Comparison of ENCODE assay signal across 38 mouse cellular contexts in genomic region chr14:32518543-32518942, GRCm38 (mm10). TPM values are rescaled to one million over a fixed set of nuclear protein-coding genes. Genes with fewer than 3 reads are reported as not detected.
"Had no signal": no experiment of that assay in that cellular context is flagged by ENCODE, and none has a peak within 500 bp of the region (broad histone marks: within the 10 kb centered on the region; RNA-seq: fewer than 3 reads in every experiment).

No protein-coding gene starts in this region.

- ATAC-seq: forebrain, embryonic 13.5 days; forebrain, embryonic 14.5 days; forebrain, embryonic 15.5 days; forebrain, embryonic 16.5 days; forebrain, postnatal 0 days had no signal

- H3K27me3 ChIP-seq: embryonic facial prominence, embryonic 12.5 days; embryonic facial prominence, embryonic 13.5 days; embryonic facial prominence, embryonic 15.5 days; forebrain, embryonic 12.5 days; forebrain, embryonic 13.5 days; forebrain, embryonic 15.5 days had no signal

- H3K9me3 ChIP-seq: embryonic facial prominence, embryonic 10.5 days; embryonic facial prominence, embryonic 12.5 days; embryonic facial prominence, embryonic 13.5 days; embryonic facial prominence, embryonic 15.5 days; forebrain, embryonic 10.5 days; forebrain, embryonic 12.5 days; forebrain, embryonic 13.5 days; forebrain, embryonic 15.5 days had no signal

- H3K4me3 ChIP-seq: embryonic facial prominence, embryonic 10.5 days; embryonic facial prominence, embryonic 12.5 days; embryonic facial prominence, embryonic 13.5 days; embryonic facial prominence, embryonic 15.5 days; erythroblast, embryonic 14.5 days; forebrain, embryonic 10.5 days; forebrain, embryonic 12.5 days; forebrain, embryonic 13.5 days; forebrain, embryonic 15.5 days; gastrocnemius, adult 2 months; heart, adult 2 months had no signal

- DNase-seq: cerebellum, adult 8-10 months; cerebellum, adult 9-10 months; cerebellum, adult 9-11 months; cerebellum, postnatal 10 days; cerebellum, postnatal 14 days; cerebellum, postnatal 25 days; cerebellum, postnatal 36 days; embryo, embryonic 11 days; forebrain, postnatal 0 days; gastrocnemius, adult 2 months; gastrocnemius, postnatal 10 days; gastrocnemius, postnatal 14 days; gastrocnemius, postnatal 25 days; gastrocnemius, postnatal 36 days; heart, adult 11 months; heart, adult 18-20 months; heart, adult 2 months had no signal

- H3K4me2 ChIP-seq: embryonic facial prominence, embryonic 12.5 days; embryonic facial prominence, embryonic 13.5 days; embryonic facial prominence, embryonic 15.5 days; forebrain, embryonic 12.5 days; forebrain, embryonic 13.5 days; forebrain, embryonic 15.5 days had no signal

- H3K9ac ChIP-seq: embryonic facial prominence, embryonic 12.5 days; embryonic facial prominence, embryonic 13.5 days; embryonic facial prominence, embryonic 15.5 days; forebrain, embryonic 12.5 days; forebrain, embryonic 13.5 days; forebrain, embryonic 15.5 days; forebrain, postnatal 0 days had no signal

- H3K27ac ChIP-seq: embryonic facial prominence, embryonic 10.5 days; embryonic facial prominence, embryonic 12.5 days; embryonic facial prominence, embryonic 13.5 days; embryonic facial prominence, embryonic 15.5 days; forebrain, embryonic 10.5 days; forebrain, embryonic 12.5 days; forebrain, embryonic 13.5 days; forebrain, embryonic 15.5 days; gastrocnemius, adult 2 months; heart, adult 2 months had no signal

RNA-seq across cellular contexts. Expression of gene Chat, which starts 52.8 kb away (rescaled TPM):
- total RNA-seq: common myeloid progenitor, adult 5-6 weeks; gastrocnemius, adult 18-20 months; gastrocnemius, adult 2 months; gastrocnemius, adult 8-10 months; gastrocnemius, postnatal 10 days; gastrocnemius, postnatal 14 days; gastrocnemius, postnatal 25 days; gastrocnemius, postnatal 36 days; gastrocnemius, postnatal 4 days; granulocyte monocyte progenitor cell, adult 5-6 weeks; heart, adult 18-20 months; heart, adult 2 months; heart, adult 8-10 months had no signal
- polyA plus RNA-seq: embryonic facial prominence, embryonic 11.5 days; embryonic facial prominence, embryonic 12.5 days; embryonic facial prominence, embryonic 14.5 days; erythroblast, embryonic 14.5 days; forebrain, embryonic 10.5 days; forebrain, embryonic 11.5 days; forebrain, embryonic 14.5 days; gonadal fat pad, adult 2 months had no signal

RNA-seq across cellular contexts. Expression of gene Slc18a3, which starts 53.9 kb away (rescaled TPM):
- total RNA-seq: common myeloid progenitor, adult 5-6 weeks; gastrocnemius, adult 18-20 months; gastrocnemius, adult 2 months; gastrocnemius, adult 8-10 months; gastrocnemius, postnatal 10 days; gastrocnemius, postnatal 14 days; gastrocnemius, postnatal 25 days; gastrocnemius, postnatal 36 days; gastrocnemius, postnatal 4 days; granulocyte monocyte progenitor cell, adult 5-6 weeks; heart, adult 18-20 months had no signal
- polyA plus RNA-seq: erythroblast, embryonic 14.5 days; gonadal fat pad, adult 2 months had no signal
